Comparison of ENCODE assay signal across 19 mouse cellular contexts in the genomic region with DNA sequence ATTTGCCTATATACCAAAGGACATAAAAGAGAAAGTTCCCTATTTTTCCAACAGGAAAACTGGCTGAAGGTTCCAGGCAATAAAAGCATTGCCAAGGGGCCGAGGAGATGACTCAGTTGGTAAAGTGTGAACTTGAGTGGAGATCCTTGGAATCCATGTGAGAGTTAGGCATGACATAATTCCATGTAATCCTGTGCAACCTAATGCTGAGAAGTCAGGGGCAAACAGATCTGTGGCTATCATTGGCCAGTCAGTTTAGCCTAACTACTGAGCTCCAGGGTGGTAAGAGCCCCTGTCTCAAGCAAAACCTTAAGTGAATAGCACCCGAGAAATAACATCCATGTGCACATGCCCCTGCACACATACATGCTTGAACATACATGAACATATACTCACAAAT. TPM values are rescaled to one million over a fixed set of nuclear protein-coding genes. Genes with fewer than 3 reads are reported as not detected.
A peak's percentile ranks its signal among the peaks of the same experiment; 100 is the strongest.
DNase-seq lines count a peak whose midpoint lies in the region; ATAC-seq and TF ChIP-seq lines count a peak whose summit lies in the region.
"Had no signal": no experiment of that assay in that cellular context is flagged by ENCODE, and none has a peak within 500 bp of the region (broad histone marks: within the 10 kb centered on the region; RNA-seq: fewer than 3 reads in every experiment).

No protein-coding gene starts in this region.

- H3K36me3 ChIP-seq in liver, adult 2 months (ENCODE audit: control insufficient read depth, insufficient read depth, low read length) = no peaks in the 10 kb centered on the region
- H3K36me3 ChIP-seq: embryonic facial prominence, embryonic 13.5 days; heart, embryonic 10.5 days; intestine, embryonic 15.5 days; liver, embryonic 15.5 days; lung, embryonic 15.5 days; midbrain, embryonic 10.5 days; neural tube, embryonic 15.5 days; stomach, embryonic 15.5 days had no signal

- no peaks in the 10 kb centered on the region for H3K27me3 ChIP-seq in liver, adult 2 months (ENCODE audit: control insufficient read depth, insufficient read depth, low read length)
- H3K27me3 ChIP-seq: embryonic facial prominence, embryonic 13.5 days; forebrain, embryonic 13.5 days; intestine, embryonic 15.5 days; liver, embryonic 15.5 days; lung, embryonic 15.5 days; neural tube, embryonic 15.5 days; stomach, embryonic 15.5 days had no signal

- peaks cover 29% of the 10 kb centered on the region for H3K4me1 ChIP-seq in liver, adult 2 months (ENCODE audit: control insufficient read depth, insufficient read depth, low read length)

- H3K27ac ChIP-seq in liver, adult 2 months (replicated peaks; ENCODE audit: insufficient read depth, low read depth, low read length) = peak overlapping the region; percentile 36; the same call in 1 of the 2 replicates
- H3K27ac ChIP-seq: embryonic facial prominence, embryonic 13.5 days; forebrain, embryonic 13.5 days; heart, embryonic 10.5 days; intestine, embryonic 15.5 days; liver, embryonic 15.5 days; macrophage; midbrain, embryonic 10.5 days; neural tube, embryonic 15.5 days; stomach, embryonic 15.5 days had no signal

- 65% methylated on average over 2 of the region's 2 CpGs for WGBS in liver, adult 2 months

- no peak for ATAC-seq in megakaryocyte, adult 5-6 weeks (ENCODE audit: poor library complexity, severe bottlenecking)
- ATAC-seq: intestine, embryonic 15.5 days had no signal

- no peak overlapping the region for H3K4me3 ChIP-seq in liver, adult 2 months (ENCODE audit: insufficient read depth, low read depth, low read length)
- H3K4me3 ChIP-seq: embryonic facial prominence, embryonic 13.5 days; forebrain, embryonic 13.5 days; heart, embryonic 10.5 days; intestine, embryonic 15.5 days; liver, embryonic 15.5 days; lung, embryonic 15.5 days; midbrain, embryonic 10.5 days; neural tube, embryonic 15.5 days; stomach, embryonic 15.5 days had no signal

- no peak for TF ChIP-seq CTCF in liver, adult 2 months (IDR thresholded peaks at IDR 0.05; ENCODE audit: low read depth, low read length)

- peak; percentile 54 for DNase-seq in adrenal gland, adult 2 months
- no peak for DNase-seq in adrenal gland, postnatal 10 days
- DNase-seq in cerebellum, adult 9-10 months = peak; percentile 53
- no peak for DNase-seq in cerebellum, adult 18-20 months
- no peak for DNase-seq in liver, adult 2 months (ENCODE audit: extremely low read depth, low read depth, low spot score)
- no peak for DNase-seq in liver
- DNase-seq: embryo, embryonic 11 days; thymus, postnatal 25 days had no signal

- no peaks in the 10 kb centered on the region for H3K79me2 ChIP-seq in liver, adult 2 months (ENCODE audit: control insufficient read depth, insufficient read depth, low read length)

- H3K9ac ChIP-seq in liver, adult 2 months (ENCODE audit: low read depth, low read length) = no peak overlapping the region
- H3K9ac ChIP-seq: embryonic facial prominence, embryonic 13.5 days; forebrain, embryonic 13.5 days; intestine, embryonic 15.5 days; liver, embryonic 15.5 days; lung, embryonic 15.5 days; neural tube, embryonic 15.5 days; stomach, embryonic 15.5 days had no signal

- no peak for TF ChIP-seq POLR2A in liver, adult 2 months (IDR thresholded peaks at IDR 0.05; ENCODE audit: extremely low read depth, insufficient read depth, low read length)

RNA-seq across cellular contexts. Expression of a gene that starts 17.3 kb away (rescaled TPM):
- 10 to 100 TPM; 27.8 to 31.4 TPM for total RNA-seq in adrenal gland, adult 2 months (2021)
- 1.2 TPM in 2 replicates for polyA plus RNA-seq in adrenal gland, adult 2 months (2012; rRNA removed)
- total RNA-seq in adrenal gland, postnatal 10 days (2021) = 10 to 100 TPM; 25.5 to 30.3 TPM
- 30.3 and 35.2 TPM in 2 replicates for total RNA-seq in liver, adult 2 months (2014; rRNA removed)
- 2.3 and 16.9 TPM in 2 replicates for polyA plus RNA-seq in liver, adult 2 months (2012; rRNA removed)
- total RNA-seq in megakaryocyte, adult 5-6 weeks (2015) = 166 and 194 TPM in 2 replicates
- 188 and 200 TPM in 2 replicates for total RNA-seq in megakaryocyte, adult 5-6 weeks (2017)

Comparison
In these comparisons a context has a peak if more than half of its experiments do, and no peak if none do; other contexts are left out.
1. DNase-seq: peak in adrenal gland, adult 2 months (single experiment) and cerebellum, adult 9-10 months (single experiment); none in adrenal gland, postnatal 10 days (single experiment), cerebellum, adult 18-20 months (0 of 2), liver, adult 2 months (single experiment) and liver (single experiment).